Mouse (Mus musculus) natural killer cell, adult 2 months (primary cell): ENCODE measurements around the gene Mepe.

Source experiments
- DNase-seq, 2 experiments: peaks; one replicate each; pipeline ENCODE4 v3.0.0; 2022; ENCODE audit warnings: low spot score in 2 of 2

Gene Mepe

GRCm38 (mm10) chr5:104351874-104352273, 26.7 kb downstream of the Mepe start:
- DNase-seq, result no peak

- DNase-seq, result no peak
Observed at GRCm38 (mm10) chr5:104357575-104357974, 32.4 kb downstream of the Mepe start.

GRCm38 (mm10) chr5:104358592-104358991, 33.5 kb downstream of the Mepe start:
- no peak for DNase-seq

- no peak for DNase-seq
Observed at GRCm38 (mm10) chr5:104359257-104359656, 34.1 kb downstream of the Mepe start.

- no peak for DNase-seq
Observed at GRCm38 (mm10) chr5:104370580-104370979, 45.5 kb downstream of the Mepe start.

GRCm38 (mm10) chr5:104371284-104371683, 46.2 kb downstream of the Mepe start:
- no peak for DNase-seq

- no peak for DNase-seq
Observed at GRCm38 (mm10) chr5:104373648-104374307, 48.6 kb downstream of the Mepe start.

- no peak for DNase-seq
Observed at GRCm38 (mm10) chr5:104374308-104374660, 49.2 kb downstream of the Mepe start.

- no peak for DNase-seq
Observed at GRCm38 (mm10) chr5:104375132-104375531, 50.0 kb downstream of the Mepe start.

- DNase-seq, result no peak
Observed at GRCm38 (mm10) chr5:104376890-104377289, 51.8 kb downstream of the Mepe start.

- no peak for DNase-seq
Observed at GRCm38 (mm10) chr5:104380574-104380973, 55.4 kb downstream of the Mepe start.

GRCm38 (mm10) chr5:104381671-104382070, 56.5 kb downstream of the Mepe start:
- DNase-seq, result no peak

GRCm38 (mm10) chr5:104384540-104384939, 59.4 kb downstream of the Mepe start:
- no peak for DNase-seq

- DNase-seq, result no peak
Observed at GRCm38 (mm10) chr5:104385521-104385920, 60.4 kb downstream of the Mepe start.

GRCm38 (mm10) chr5:104386908-104387307, 61.8 kb downstream of the Mepe start:
- no peak for DNase-seq
